Mouse (Mus musculus) left cerebral cortex, postnatal 14 days (tissue): Measurements from ENCODE around the gene Pcgf1. TPM values are rescaled to one million over a fixed set of nuclear protein-coding genes. Genes with fewer than 3 reads are reported as not detected.

Source experiments
- DNase-seq, 2 experiments: peaks; one replicate each; pipeline ENCODE4 v3.0.0; 2021 to 2022; ENCODE audit warnings: low spot score in 2 of 2, mixed read lengths in 1 of 2
- intact Hi-C: fragments of 180-260 bp; cut with DNase I; formaldehyde crosslinking; loops from one replicate; pipeline ENCODE4 v1.15.1; 2025
- total RNA-seq, 2 experiments: library from RNA; stranded (reverse); gene quantifications; 2 replicates each; pipeline ENCODE4 v1.2.3; 2021

Gene Pcgf1
- total RNA-seq, 2 experiments from 2014 or later = 21.9 to 24.3 TPM

DNA sequence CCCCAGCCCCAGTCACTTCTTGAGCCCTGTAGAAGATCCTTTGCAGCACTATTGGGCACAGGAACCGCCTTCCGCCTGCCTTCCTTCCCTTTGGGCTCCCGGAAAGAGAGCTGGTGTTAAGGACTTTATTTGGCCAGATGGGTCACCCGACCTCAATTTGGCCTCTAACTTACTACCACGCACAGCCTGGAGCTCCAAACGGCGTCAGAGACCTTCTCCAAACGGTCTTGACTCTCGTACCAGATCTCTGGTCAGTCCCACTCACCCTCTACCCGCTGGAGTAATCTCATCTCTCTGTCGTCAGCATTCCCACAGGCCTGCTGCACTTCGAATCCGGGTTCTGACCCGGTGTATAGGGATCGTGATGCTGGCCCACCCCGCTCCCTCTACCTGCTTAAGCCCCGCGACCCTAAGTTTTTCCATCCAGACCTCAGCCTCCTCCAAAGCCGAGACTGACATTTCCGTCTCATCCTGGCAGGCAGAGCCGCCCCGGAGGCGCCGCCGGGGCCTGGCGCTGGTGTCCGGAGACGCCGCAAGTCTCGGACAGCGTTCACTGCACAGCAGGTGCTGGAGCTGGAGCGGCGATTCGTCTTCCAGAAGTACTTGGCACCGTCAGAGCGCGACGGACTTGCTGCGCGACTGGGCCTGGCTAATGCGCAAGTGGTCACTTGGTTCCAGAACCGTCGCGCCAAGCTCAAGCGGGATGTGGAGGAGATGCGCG, 9.7 kb downstream of the Pcgf1 start:
- intact Hi-C loops = no loop called here
- no peak for DNase-seq

GRCm38 (mm10) chr6:83087926-83088260, 10.2 kb downstream of the Pcgf1 start:
- DNase-seq = no peak

DNA sequence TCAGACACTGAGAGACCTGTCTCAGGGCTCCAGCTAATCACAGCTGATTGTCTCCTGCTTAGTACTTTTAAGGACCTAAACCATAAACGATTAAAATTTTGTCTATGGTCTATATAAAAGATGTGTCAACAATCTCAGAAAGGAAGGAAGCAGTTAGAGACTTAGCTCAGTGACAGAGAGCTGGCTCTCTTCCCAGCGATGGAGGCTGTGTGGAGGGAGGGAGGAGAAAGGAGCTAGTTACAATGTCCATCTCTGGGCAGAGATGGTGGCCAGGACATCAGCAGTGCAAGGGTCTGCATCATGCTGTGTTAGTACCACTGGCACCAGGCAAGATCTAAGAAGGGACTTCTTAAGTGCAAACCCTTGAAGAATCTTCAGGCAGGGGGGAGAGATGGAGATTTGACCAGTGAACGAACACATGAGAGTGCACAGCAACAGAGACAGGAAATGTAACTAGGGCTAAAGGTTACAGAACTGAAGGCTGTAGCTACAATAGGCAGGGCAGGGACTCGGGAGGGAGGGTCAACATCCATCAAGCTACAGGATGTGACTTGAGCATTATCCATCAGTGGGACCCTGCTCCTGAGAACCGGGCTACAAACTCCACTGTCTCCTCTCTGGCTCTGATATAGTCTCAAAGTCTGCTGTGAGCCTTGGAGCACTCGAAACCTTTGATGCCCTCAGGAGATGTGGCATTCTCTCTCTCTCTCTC, 14.9 kb downstream of the Pcgf1 start:
- intact Hi-C loops = no loop called here
- no peak for DNase-seq

More at GRCm38 (mm10) chr6:83087926-83088260, 10.2 kb downstream of the Pcgf1 start:
- intact Hi-C loops = no loop called here

- no peak for DNase-seq
- intact Hi-C loops = no loop called here
Observed at GRCm38 (mm10) chr6:83095968-83096367, 18.3 kb downstream of the Pcgf1 start.

- DNase-seq = no peak
- intact Hi-C loops = no loop called here
Observed at GRCm38 (mm10) chr6:83098411-83098810, 20.7 kb downstream of the Pcgf1 start.

- intact Hi-C loops = loop anchor here (1.0 kb wide), 2 partner anchors 47 to 105 kb away; partner anchors contain the start of gene Aup1
- peak; percentile 89 to 92 for DNase-seq
Observed at GRCm38 (mm10) chr6:83101316-83101687, 23.6 kb downstream of the Pcgf1 start, which contains the start of the genes Ccdc142 and Gm42688. Gene Ccdc142 (plus strand): TSS chr6:83101601. Gene Gm42688 (plus strand): TSS chr6:83101617.

DNA sequence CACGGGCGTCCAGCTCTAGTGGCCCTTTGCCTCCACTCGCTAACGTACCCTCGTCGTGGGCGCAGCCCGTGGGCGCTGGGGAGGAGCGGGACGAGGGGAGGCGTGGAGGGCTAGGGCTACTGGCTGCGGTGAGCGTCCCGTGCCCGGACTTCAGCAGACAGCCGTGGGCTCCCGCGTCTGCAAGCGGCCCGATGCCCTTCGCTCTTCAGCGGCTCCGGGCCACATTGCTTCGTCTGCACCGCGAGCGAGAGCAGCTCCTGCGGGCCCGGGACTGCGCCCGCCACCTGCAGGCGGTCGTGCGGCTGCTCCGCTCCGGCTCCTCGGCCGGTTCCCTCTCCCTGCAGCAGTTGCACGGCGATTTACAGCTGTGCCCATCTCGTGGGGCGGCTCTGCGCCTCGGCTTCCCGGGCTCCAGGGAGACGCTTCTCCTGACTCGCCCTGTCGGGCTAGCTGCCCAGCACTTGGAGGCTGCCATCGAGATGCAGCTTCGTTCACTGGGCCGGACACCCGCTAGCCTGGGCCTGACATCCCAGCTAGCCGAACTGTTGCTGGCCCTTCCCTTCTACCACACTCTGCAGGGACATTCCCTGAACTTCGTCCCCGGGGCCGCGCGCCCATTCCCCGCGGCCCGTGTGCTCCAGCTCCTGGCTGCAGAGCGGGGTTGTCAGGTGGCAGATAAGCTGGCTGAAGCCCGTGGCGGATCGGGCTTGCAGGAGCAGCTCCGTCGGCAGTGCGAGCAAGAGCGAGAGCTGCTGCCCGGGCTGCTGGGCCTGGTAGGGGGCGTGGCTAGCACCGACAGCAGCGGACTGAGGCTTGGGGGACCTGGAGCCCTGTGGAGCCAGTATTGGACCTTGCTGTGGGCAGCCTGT, 24.3 kb downstream of the Pcgf1 start:
- peak; percentile 46 to 63 for DNase-seq
- intact Hi-C loops = loop anchor here (1.0 kb wide), 2 partner anchors 48 to 106 kb away; partner anchors contain the start of gene Aup1

DNA sequence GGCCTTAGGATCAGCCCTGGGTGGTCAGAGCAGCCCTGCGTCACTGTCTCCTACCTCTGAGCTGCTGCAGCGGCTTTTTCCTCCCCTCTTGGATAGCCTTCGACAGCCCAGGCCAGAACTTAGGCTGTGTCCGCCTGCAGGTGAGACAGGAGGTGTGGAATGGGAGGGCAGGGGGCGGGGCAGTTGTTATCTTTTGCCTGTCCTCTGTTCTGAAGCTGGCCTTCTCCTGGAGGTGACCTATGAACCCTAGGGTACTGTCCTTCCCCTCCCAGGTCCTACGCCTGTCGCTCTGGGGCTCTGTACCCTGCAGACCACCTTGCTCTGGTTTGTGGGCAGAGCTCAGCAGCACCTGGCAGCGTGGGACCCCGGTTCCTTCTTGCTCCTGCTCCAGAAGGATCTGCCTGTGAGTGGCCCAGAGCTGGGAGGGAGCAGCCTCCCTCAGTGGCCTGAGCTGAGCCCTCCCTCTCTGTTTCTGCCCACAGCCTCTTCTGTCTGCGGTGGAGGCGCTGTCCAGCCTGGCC, 25.5 kb downstream of the Pcgf1 start:
- intact Hi-C loops = no loop called here
- DNase-seq = no peak

DNA sequence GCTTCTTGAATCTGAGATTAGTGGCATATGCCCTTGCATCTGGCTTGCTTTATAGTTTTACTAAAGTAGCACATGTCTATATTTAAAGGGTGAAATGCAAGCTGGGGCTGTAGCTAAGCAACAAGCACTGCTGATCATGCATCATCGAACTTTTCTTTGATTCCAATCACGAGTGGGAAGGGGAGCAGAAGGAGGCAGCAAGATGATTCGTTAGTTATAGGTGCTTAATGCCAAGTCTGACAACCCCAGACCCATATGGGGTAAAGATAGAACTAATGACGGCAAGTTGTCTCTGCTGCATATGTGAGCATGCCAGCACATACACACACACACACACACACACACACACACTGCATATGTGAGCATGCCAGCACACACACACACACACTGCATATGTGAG, 26.5 kb downstream of the Pcgf1 start:
- peak in 1 of 2 experiments; percentile 80 for DNase-seq

GRCm38 (mm10) chr6:83107566-83108400, 30.1 kb downstream of the Pcgf1 start:
- intact Hi-C loops = no loop called here
- peak; percentile 74 to 84 for DNase-seq

More for the DNA sequence above, 26.5 kb downstream of the Pcgf1 start:
- intact Hi-C loops = no loop called here

GRCm38 (mm10) chr6:83108762-83109668, 31.3 kb downstream of the Pcgf1 start, which contains the start of gene Mrpl53:
Gene Mrpl53 (plus strand): TSS chr6:83109040.
- intact Hi-C loops = no loop called here
- DNase-seq = peak; percentile 75 to 79

GRCm38 (mm10) chr6:83111510-83112136, 34.0 kb downstream of the Pcgf1 start:
- intact Hi-C loops = no loop called here
- no peak for DNase-seq

DNA sequence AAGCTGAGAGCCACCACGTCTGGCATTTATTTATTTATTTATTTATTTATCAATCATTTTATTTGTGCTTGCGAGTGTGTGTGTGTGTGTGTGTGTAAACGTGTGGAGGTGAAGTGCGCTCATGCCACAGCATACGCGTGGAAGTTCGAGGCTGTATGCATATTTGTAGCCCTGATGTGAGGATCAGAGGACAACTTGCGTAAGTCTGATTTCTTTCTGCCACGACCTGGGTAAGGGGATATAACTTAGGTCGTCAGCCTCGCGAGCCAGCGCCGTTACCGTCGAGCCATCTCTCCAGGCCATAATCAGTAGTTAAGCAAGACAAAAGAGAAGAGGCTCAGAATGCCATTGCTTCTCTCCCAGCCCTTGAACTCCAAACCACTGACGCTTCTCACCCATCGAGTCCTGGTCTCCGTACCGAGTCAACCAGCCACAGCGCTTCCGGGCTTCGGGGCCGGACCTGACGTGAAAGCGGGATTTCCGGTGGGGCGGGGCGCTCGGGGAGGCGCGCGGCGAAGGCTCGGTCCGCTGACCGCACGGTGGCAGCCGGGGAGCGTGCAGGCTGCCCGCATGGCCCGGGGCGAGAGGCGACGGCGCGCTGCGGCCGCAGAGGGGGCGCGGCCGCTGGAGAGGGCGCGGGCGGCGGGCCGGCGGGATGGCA, 37.5 kb downstream of the Pcgf1 start, which contains the start of gene Mogs:
Mogs (plus strand) TSS at position 486 of the 661 bp plus-strand sequence.
- intact Hi-C loops = loop anchor here (5.0 kb wide), 1 partner anchor 42 kb away; the partner anchor contains the start of genes 1700003E16Rik and Wdr54
- peak; percentile 86 to 93 for DNase-seq

DNA sequence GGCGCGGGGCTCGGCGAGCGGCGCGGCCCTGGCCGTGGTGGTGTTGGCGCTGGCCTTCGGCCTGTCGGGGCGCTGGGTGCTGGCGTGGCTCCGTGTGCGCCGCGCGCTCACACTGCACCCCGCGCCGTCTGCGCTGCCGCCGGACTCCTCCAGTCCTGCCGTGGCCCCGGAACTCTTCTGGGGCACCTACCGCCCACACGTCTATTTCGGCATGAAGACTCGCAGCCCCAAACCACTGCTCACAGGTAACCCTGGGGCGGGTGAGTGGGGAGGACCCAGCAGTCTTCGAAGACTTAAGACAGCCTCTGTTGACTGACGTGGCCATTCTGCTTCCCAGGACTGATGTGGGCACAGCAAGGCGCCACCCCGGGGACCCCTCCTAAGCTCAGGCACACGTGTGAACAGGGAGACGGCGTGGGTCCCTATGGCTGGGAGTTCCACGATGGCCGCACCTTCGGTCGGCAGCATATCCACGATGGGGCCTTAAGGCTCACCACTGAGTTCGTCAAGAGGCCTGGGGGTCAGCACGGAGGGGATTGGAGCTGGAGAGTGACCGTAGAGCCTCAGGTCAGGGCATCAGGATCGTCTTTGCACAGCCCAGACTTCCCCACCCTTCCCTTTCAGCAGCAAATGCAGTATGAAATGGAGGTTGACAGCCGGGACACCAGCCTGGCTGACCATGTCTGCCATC, 38.2 kb downstream of the Pcgf1 start:
- intact Hi-C loops = loop anchor here (5.0 kb wide), 1 partner anchor 41 kb away; the partner anchor contains the start of genes 1700003E16Rik and Wdr54
- no peak for DNase-seq

DNA sequence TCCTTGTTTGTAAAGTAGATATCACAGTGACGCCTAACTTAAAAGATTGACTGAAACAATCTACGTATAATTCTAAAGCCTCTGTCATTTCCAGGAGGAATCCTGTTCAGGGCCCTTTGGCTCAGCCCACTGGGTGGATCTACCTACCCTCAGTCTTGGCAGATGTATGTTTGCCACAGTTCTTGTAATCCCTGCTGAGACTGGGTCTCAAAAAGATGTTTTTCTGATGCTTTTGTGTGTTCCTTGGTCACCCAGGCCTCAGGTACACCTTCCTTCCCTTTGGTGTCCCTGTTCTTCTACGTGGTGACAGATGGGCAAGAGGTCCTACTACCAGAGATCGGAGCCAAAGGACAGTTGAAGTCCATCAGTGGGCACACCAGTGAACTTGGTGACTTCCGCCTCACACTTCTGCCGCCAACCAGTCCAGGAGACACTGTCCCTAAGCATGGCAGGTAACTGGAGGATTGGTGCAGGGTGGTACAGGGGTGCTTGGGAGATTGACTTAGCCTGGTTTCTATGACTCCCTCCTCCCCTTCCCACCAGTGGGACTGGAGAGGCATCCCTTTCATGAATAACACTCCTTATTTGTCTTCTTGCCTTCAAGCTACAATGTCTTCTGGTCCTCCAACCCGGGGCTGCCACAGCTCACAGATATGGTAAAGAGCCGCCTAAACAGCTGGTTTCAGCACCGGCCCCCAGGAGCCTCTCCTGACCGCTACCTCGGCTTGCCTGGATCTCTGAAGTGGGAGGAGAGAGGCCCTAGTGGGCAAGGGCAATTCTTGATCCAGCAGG, 38.9 kb downstream of the Pcgf1 start:
- intact Hi-C loops = loop anchor here (5.0 kb wide), 1 partner anchor 41 kb away; the partner anchor contains the start of genes 1700003E16Rik and Wdr54
- DNase-seq = no peak
